Mouse (Mus musculus) adrenal gland, postnatal 25 days (tissue): ENCODE results near the gene Gm17087. TPM values are rescaled to one million over a fixed set of nuclear protein-coding genes. Genes with fewer than 3 reads are reported as not detected.

ENCODE experiments used
- DNase-seq: peaks from one replicate; pipeline ENCODE4 v3.0.0; 2021; ENCODE audit warnings: mixed read lengths
- total RNA-seq: library from RNA; stranded (reverse); gene quantifications from 2 replicates; pipeline ENCODE4 v1.2.3, GENCODE M21; 2021

Gm17087 gene
- total RNA-seq, 1 experiment from 2014 or later = not detected

DNA sequence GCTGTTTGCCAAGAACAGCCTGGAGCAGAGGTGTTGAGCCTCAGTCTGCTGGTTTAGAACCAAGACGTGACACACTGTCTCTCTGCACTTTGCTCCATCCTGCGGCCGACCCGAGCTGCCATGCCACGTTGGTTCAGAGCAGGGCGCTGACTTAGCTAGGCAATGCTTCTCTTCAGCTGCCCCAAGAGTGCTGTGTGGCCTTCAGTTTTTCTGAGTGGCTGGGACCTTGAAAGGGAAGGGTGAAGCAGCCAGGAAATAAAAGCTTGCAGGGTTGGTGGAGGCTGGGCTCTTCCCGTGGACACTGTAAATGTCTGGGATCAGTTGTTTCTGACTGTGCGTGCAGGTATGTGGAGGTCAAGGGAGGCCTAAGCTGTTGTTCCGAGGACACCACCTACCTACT lies 20.4 kb downstream of the Gm17087 start:
- DNase-seq = peak; percentile 41

DNA sequence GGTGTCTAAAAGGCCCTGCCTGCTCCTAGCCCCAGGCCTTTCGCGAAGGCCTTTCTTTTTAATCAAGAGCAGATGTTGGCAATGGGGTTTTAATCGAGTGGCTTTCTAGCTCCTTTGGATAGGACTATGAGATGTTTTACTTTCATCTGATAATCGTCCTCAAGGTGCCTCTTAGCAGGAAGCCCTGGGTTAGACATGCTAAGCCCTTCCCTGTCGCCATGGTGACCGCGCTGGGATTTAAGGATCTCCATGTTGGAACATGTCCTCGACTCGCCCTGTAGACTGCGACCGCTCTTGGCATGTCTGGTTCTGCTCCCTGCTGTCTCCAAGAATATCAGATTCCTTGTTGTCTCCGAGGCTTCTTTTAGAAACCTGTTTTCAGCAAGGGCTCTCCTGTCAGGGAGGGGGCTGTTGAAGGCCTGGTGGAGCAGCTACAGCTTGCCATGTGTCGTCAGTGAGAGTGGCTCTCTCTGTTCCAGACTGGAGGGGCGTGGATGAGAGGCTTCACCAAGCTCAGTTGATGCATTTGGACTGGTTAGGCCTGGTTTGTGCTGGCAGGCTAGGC lies 24.7 kb downstream of the Gm17087 start:
- no peak for DNase-seq

DNA sequence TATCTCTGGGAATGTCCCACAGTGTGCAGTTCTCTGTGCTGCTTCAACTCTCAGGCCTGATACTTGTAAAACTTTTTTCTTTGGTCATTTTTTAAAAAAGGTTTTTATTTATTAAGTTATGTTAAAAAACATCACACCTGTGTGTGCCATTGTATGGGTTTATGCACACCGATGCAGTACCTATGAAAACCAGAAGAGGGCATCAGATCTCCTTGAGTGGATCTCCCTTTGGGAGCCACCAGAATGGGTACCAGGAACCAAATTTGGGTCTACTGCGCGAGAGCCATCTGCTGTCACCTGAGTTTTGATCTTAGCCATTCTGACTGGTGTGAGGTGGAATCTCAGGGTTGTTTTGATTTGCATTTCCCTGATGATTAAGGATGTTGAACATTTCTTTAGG lies 28.6 kb downstream of the Gm17087 start:
- no peak for DNase-seq

DNA sequence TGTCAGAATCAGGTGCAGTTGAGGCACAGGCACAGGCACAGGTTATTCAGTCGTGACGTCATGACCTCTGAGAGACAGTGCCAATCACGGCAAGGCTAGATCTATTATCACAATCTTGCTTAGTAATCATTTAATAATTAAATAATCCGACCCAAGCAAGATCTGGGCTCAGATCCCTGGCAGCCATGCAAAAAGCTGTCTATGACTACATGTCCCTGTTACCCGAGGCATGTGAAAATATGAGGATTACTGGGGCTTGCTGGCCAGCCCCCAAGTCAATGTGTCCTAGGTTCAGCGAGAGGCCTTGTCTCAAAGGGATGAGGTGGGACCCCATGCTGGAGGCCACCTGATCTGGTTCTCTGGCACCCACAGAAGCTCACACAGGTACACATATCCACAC lies 30.2 kb downstream of the Gm17087 start:
- DNase-seq = peak; percentile 16

DNA sequence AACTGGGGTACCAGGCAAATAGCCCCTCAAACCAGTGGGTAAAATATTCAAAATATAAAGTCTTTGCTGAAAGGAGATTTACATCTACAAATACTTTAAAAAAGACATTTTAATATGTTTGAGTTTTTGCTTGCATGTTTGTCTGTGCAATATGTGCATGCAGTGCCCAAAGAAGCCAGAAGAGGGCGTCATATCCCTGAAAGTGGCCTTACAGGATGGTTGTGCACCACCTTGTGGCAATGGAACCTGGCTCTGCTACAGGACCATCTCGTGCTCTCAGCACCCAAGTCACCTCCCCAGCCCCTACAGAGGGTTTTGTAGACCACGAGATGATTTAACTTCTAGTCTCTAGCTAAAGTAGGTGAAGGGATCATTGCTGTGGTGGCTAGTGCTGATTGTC lies 32.9 kb downstream of the Gm17087 start:
- no peak for DNase-seq

DNA sequence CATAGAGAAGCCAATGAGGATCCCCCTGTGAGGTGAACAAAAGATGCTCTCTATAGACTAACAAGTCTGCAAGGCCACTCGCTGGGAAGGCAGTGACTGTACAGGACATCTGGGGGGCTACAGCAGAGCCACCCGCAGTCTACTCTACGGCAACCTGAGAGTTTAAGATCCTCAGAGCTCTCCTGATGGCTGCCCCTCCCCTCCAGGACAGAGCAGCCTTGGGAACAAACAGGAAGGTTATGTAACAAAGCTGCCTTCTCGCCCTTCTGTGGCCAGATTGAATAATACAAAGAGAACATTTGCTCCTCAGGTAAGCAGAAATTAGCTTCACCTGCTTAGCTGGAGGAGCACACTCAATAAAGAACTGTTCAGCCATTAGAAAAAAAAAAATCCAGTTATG lies 34.1 kb downstream of the Gm17087 start:
- DNase-seq = no peak

DNA sequence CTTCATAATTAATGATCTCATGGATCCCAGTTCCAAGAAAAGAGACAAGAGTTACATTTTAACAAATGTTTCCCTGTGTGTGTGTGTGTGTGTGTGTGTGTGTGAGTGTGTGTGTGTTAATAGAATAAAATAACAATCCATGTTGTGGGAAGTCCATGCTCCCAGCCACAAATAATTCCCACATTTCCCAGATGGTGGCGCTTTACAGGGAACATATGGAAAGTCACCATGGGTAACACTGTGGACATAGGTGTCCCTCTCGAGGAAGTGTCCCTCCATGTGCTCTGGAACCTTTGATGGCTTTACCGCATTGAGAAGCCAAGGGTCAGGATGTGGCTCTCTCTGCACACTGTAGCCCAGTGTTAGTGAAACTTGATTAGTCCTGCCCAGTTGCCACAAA lies 38.1 kb downstream of the Gm17087 start:
- DNase-seq = no peak

DNA sequence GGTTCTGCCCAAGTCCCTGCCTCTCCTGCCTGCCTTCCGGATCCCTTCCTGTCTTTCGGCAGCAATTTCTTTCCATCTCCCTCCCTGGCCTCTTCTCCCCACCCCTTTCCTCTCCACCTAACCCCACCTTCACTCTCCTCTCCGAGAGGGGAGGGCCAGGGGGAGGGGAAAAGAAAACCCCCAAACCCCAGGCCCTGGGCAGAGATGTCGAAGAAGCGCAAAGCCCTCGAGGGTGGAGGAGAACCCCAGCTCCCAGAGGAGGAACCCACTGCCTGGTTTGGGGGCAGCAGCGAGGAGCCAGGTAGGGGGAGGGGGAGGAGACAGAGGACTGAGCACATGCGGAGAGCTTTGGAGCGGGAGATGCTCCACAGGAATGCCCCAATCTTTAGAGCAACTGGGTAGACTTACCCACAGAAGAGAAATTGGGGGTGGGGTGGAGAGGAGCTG lies 39.9 kb downstream of the Gm17087 start:
- DNase-seq = no peak

DNA sequence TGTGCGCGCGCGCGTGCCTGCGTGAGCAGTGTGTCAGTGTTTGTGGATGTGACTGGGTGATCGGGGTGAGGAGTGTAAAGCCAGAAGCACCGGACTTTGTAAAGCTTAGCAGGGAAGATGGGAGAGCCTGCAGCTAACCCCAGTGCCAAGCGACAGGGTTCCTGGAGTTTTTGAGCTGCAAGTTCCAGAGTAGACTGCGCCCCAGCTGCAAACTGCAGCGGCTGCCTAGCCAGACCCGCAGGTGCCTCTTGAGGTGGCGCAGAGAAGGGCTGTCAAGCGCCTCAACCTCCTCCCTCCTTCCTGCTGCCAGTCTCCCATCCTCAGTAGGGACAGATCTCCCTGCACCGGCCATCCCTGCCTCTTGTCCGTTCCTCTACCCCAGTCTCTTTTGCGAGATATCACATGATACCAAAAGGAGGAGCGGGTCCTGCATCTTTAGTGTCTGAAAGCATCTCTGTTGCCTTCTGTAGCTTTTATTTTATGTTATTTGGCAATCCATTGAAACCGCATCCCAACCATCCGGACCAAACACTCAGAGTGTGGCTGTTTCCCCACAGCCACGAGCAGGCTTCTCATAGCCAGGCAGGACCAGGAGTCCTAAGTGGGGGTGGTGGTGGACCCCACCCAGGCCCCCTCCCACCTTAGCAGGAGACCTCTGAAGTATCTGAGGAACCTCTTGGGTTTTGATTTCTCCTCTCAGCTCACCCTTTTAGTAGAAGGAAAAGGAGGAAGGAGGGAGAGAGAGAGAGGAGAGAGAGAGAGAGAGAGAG lies 40.6 kb downstream of the Gm17087 start:
- no peak for DNase-seq

DNA sequence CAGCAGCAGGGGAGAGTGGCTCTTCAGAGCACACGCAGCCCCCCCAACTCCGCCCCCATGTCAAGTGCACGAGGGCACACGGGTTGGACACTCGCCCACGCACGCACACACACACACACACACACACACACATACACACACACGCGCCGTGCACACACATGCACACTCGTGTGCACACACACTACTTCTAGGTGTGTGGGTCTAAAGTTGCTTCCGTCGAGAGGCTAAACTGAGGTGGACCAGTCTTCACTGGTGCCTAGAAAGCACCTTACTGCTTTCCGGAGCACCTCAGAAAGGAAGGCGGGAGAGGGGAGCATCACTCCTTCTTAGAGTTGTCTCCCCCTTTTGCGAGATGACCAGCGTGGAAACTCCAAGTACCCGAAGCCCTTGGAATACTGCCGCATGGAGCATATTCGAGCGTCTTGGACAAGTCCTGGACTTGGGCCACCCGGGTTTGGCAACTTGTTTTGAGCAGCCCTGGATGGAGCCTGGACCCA lies 41.5 kb downstream of the Gm17087 start, which contains the start of gene Pde10a:
TSS of gene Pde10a (plus strand) at position 148 of the 497 bp plus-strand sequence.
- DNase-seq = no peak

DNA sequence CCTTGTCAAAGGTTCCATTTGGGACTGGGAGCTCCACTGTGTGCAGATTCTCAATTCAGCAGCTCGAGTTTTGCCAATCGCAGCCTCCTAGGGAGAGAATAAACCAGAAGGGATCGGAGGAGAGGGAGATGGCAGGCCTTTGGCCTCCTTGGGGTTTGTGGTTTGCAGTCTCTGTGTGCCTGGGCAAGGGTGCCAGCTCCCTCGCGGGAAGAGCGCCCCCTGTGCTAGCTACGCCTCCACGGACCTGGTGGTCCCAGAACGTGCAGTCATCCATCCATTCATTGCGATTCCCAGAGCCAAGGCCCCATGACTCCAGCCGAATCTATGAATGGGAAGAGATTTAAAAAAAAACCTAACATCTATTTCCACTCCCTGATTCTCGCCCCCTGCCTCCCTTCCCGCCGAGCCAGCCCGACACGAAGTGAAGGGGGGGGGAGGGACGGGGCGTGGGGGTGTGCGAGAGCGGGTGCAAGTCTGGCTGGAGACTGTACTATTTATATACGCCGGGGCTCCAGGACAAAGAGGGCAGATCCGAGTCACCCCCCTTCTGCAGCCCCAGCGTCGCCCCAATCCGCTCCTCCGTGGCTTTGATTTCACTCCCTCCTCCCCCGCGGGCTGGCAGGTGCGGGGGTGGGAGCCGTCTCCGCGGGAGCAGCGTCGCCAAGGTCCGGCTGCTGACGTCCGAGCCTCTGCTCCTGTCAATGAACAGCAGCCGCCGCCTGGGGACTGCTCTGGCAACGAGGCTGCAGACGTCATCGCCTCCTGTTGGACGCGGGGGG lies 42.2 kb downstream of the Gm17087 start:
- DNase-seq = peak; percentile 85

DNA sequence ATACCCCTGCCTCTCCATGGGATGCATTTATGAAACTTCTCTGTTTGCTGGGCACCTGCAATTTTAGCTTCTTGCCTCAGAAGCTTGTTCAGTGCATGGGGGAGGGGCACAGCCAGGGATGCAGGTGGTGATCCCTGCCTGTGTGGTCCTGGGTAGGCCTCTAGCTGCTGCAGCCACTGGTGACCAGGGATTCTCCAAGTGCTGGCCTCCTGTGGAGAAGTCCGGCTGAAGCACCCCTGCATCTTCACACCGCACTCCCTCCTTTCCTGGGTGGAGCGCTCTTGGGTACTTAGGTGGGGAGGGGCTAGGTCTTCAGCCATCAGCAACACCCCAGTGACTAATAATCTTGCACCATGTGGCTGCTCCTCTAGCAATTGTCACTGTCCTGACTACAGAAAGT lies 42.8 kb downstream of the Gm17087 start:
- DNase-seq = no peak

DNA sequence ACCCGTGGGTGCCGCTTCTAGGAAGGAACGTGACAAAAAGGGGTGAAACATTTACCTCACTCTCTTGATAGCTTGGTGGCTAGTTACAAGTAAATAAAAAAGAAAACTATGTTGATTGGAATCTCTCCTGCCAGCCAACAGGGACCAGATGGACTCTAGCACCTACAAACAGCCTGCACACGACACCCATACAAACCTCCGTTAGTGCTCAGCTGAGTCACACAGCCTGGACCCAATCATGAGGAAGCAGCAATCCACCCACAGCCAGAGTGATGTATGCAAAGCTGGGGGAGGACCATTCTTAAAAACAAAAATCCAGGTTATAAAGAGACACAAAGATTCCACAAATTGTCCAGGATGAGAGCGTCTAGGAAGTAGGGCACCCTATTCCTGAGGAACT lies 50.7 kb downstream of the Gm17087 start:
- DNase-seq = no peak

Other genes with a start within 250 kb of the Gm17087 start
- gene Prr18, start 229.5 kb downstream of the Gm17087 start, total RNA-seq = 0.43 and 0.95 TPM in 2 replicates
- not detected in 2 replicates for gene T2, start 211.0 kb downstream of the Gm17087 start, total RNA-seq
- gene T, start 132.5 kb downstream of the Gm17087 start, total RNA-seq = not detected in 2 replicates
- gene Pde10a, start 41.6 kb downstream of the Gm17087 start, total RNA-seq = 16.8 and 31.8 TPM in 2 replicates